Mouse (Mus musculus) liver, adult (tissue): ENCODE data around the gene Gstt4.

Experiments
- GATA4 ChIP-seq: IDR thresholded peaks from 2 replicates; pipeline ENCODE4 v1.6.1; 2014; ENCODE audit warnings: mild to moderate bottlenecking, low read length; ENCODE audit not compliant: insufficient replicate concordance

Gstt4 gene

GRCm38 (mm10) chr10:75848382-75848781 lies 26.0 kb upstream of the Gstt4 start:
- TF ChIP-seq GATA4: no peak

- no peak for TF ChIP-seq GATA4
Measured at GRCm38 (mm10) chr10:75845306-75845930, 23.1 kb upstream of the Gstt4 start.

- TF ChIP-seq GATA4: no peak
Measured at GRCm38 (mm10) chr10:75844800-75845199, 22.5 kb upstream of the Gstt4 start.

DNA sequence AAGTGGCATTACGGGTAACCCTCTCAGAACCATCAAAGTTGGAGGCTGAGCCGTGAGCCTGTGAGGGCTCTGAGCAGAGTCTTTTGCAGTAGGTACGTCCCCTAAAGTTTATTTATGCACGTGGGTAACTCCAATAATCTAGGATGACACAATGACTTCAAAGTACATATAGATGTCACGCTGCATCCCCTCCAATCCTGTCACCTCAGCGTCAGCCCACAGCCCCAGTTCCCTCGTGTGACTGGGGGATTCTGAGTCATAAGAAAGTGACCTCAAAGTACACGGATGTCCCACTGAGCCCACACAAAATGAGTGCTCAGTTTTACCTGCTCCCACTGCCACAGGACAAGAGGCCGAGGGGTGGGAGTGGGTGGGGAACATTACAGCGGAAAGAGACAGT lies 16.7 kb upstream of the Gstt4 start:
- TF ChIP-seq GATA4: no peak

- peak; percentile 67; the same call in 1 of the 2 replicates for TF ChIP-seq GATA4
Measured at GRCm38 (mm10) chr10:75837248-75837759, 15.0 kb upstream of the Gstt4 start, which contains the start of gene Gstt2. TSS of gene Gstt2 (minus strand) at chr10:75837424.

- no peak for TF ChIP-seq GATA4
Measured at GRCm38 (mm10) chr10:75835761-75836531, 13.6 kb upstream of the Gstt4 start.

DNA sequence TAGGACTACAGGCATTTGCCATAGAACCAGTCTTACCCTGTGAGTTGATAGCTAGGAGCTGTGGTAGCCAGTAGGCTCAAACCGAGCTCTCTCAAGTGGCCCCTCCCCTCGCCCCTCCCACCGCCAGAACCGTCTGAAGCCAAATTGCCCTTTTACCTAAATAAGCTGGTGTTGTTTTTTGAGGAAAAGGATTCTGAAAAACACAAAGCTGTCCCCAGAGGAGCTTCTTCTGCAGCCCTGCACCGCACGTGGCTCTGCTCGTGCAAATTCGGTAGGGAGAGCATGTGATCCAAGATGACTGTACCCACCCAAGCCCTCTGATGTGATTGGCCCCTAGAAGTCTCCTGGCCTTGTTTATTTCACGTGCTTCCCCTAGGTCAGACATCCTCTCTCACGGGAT lies 13.0 kb upstream of the Gstt4 start:
- TF ChIP-seq GATA4: no peak; the same call in 1 of the 2 replicates

- no peak for TF ChIP-seq GATA4
Measured at GRCm38 (mm10) chr10:75834721-75835120, 12.4 kb upstream of the Gstt4 start.

DNA sequence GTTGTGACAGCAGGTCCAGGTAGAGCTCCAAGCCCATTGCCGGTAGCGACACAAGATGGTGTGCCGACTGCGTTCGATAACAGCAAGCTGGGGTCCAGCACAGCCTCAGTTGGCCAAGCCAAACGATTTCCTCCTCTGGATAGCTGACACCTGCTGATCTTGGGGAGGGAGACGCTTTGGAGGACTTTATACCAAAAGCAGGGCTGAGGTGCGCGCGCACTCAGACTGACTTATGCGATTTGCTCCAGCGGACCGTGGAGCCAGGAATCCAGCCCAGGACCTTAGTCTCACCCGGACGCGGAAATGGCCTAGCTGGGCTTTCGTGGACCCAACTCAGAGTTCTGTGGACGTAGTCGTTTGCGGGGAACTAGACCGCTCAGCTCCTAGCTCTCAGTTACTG lies 11.9 kb upstream of the Gstt4 start:
- TF ChIP-seq GATA4: peak; percentile 12; the same call in 1 of the 2 replicates

GRCm38 (mm10) chr10:75833456-75834080 lies 11.2 kb upstream of the Gstt4 start:
- no peak for TF ChIP-seq GATA4

GRCm38 (mm10) chr10:75832272-75832895 lies 10.0 kb upstream of the Gstt4 start:
- TF ChIP-seq GATA4: no peak

- no peak for TF ChIP-seq GATA4
Measured at GRCm38 (mm10) chr10:75830275-75830670, 7.9 kb upstream of the Gstt4 start.

DNA sequence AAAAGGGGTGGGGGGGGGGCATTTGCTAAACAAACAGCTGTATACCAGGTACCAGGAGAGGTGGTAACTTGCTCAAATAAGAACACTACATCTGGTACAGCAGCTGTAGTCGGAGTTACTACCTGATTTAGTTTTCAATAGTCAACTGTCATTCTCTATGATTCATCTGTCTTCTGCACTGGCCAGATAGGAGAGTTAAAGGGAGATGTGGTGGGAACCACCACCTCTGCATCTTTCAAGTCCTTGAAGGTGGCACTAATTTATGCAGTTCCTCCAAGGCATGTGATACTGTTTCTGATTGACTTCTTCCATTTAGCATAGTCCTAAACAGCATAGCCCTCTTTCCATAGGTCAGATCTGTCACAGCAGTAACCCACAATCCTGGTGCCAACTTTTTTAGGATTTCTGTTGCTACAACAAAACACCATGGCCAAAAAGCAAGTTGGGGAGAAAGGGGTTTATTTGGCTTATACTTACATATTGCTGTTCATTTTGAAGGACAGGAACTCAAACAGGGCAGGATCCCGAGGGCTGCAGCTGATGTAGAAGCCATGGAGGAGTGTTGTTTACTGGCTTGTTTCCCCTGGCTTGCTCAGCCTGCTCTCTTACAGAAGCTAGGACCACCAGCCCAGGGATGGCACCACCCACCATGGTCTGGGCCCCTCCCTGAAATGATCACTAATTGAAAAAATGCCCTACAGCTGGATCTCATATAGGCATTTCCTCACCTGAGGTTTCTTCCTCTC lies 7.4 kb upstream of the Gstt4 start:
- TF ChIP-seq GATA4: no peak

DNA sequence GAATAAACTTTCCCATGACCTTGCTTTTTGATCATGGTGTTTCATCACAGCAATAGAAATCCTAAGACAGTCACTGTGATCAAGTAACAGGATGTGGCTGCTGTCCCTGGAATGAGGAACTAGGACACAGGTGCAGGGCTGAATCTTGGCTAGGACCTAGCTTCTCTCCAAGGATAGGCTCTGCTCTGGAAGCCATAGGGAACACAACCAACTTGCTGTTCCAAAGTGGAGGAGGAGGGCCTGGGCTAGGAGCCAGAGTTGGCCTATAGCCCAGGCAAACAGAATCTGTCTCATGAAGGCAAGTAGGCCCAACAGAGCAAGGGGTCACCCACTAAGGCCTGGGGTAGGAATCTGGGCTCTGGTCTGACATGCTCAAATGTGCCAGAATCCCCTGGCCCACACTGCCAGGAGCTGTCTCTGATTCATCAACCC lies 6.2 kb upstream of the Gstt4 start:
- TF ChIP-seq GATA4: no peak
